ENCODE assay signal across 10 mouse cellular contexts in the genomic region with DNA sequence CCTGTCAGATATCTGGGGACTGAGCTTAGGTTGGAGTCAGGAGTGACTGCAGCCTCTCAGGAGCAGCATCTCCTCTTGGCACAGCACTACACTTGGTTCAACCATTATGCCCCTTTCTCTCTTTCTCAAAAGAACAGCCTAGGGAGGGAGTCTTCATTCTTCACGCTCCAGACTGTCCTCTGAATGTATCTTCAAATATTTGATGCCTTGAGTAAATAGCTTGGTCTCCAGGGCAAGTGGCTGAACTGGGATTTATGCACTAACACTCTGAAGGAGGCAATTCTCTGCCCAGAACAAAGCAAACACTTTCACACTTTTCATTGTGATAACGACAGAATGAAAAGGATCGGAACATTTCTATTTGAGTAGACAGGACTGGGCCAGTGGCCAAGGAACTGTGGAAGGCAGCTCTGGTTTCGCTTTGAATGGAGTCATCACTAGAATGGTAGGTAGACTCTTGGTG. TPM values are rescaled to one million over a fixed set of nuclear protein-coding genes. Genes with fewer than 3 reads are reported as not detected.
DNase-seq lines count a peak whose midpoint lies in the region; ATAC-seq and TF ChIP-seq lines count a peak whose summit lies in the region.
"Had no signal": no experiment of that assay in that cellular context is flagged by ENCODE, and none has a peak within 500 bp of the region (broad histone marks: within the 10 kb centered on the region; RNA-seq: fewer than 3 reads in every experiment).

No protein-coding gene starts in this region.

- H3K4me3 ChIP-seq in gastrocnemius, adult 2 months: no peak overlapping the region
- H3K4me3 ChIP-seq in lung, postnatal 0 days (ENCODE audit: low read depth, low read length): no peak overlapping the region
- H3K4me3 ChIP-seq: erythroblast, embryonic 14.5 days had no signal

- ATAC-seq in lung, postnatal 0 days: peak; percentile 90

- H3K27ac ChIP-seq in gastrocnemius, adult 2 months: no peak overlapping the region
- H3K27ac ChIP-seq in lung, postnatal 0 days (ENCODE audit: low read length): peak overlapping the region; percentile 4; the same call in 1 of the 2 replicates

- H3K9me3 ChIP-seq in lung, postnatal 0 days (ENCODE audit: low read length): no peaks in the 10 kb centered on the region

- 26% methylated on average over 4 of the region's 4 CpGs for WGBS in lung, postnatal 0 days

- no peak overlapping the region for H3K4me2 ChIP-seq in lung, postnatal 0 days (replicated peaks; ENCODE audit: low read depth, low read length)

- intact Hi-C loops in gastrocnemius, adult 2 months (cut with DNase I): no loop called here
- intact Hi-C loops in gastrocnemius, postnatal 14 days (cut with DNase I; ENCODE audit: low total_unique reads): no loop called here

- TF ChIP-seq EP300 in lung, postnatal 0 days (IDR thresholded peaks at IDR 0.05): peak; percentile 98

- peaks cover 5% of the 10 kb centered on the region; the same call in 1 of the 2 replicates for H3K4me1 ChIP-seq in lung, postnatal 0 days (ENCODE audit: insufficient read depth, low read depth, low read length)

- peak; percentile 18 for DNase-seq in gastrocnemius, adult 2 months
- DNase-seq in gastrocnemius, postnatal 14 days: no peak
- DNase-seq in frontal cortex, adult 2 months (ENCODE audit: extremely low spot score in 1 of 2, low spot score in 1 of 2): peak; percentile 64 to 77
- DNase-seq in induced T-regulatory cell, adult 2 months (ENCODE audit: low read depth): peak; percentile 33
- peak; percentile 88 for DNase-seq in lung, postnatal 0 days (ENCODE audit: low spot score)
- DNase-seq in spleen, adult 12 weeks (ENCODE audit: low spot score): no peak
- no peak for DNase-seq in retina, postnatal 1 day
- DNase-seq in embryo, embryonic 10.5 days (ENCODE audit: low spot score): no peak

- no peaks in the 10 kb centered on the region for H3K27me3 ChIP-seq in lung, postnatal 0 days (replicated peaks; ENCODE audit: insufficient read depth, low read length)

- no peaks in the 10 kb centered on the region for H3K36me3 ChIP-seq in lung, postnatal 0 days (ENCODE audit: insufficient read depth, low read length)

- no peak overlapping the region for H3K9ac ChIP-seq in lung, postnatal 0 days (replicated peaks; ENCODE audit: low read depth)

- no peak for TF ChIP-seq CTCF in gastrocnemius, adult 2 months (IDR thresholded peaks at IDR 0.05)
- TF ChIP-seq CTCF in lung, postnatal 0 days (IDR thresholded peaks at IDR 0.05): no peak

RNA-seq across cellular contexts. Expression of a gene that starts 59.8 kb away (rescaled TPM):
- total RNA-seq in gastrocnemius, adult 2 months (2021): under 1 TPM in 1 of 2 experiments, not detected in 1; 0.33 TPM
- total RNA-seq in gastrocnemius, postnatal 14 days (2021): not detected
- 0.04 and 0.30 TPM in 2 replicates for polyA plus RNA-seq in frontal cortex, adult 2 months (2012; rRNA removed)
- 2.3 and 3.2 TPM in 2 replicates for polyA plus RNA-seq in lung, postnatal 0 days (2015; fragmentation: Nextera tagmentation; extraction: Ambion mirVana)
- total RNA-seq: ES-E14 had no signal
- polyA plus RNA-seq: erythroblast, embryonic 14.5 days had no signal

Comparison
In these comparisons a context has a peak if more than half of its experiments do, and no peak if none do; other contexts are left out.
1. DNase-seq: peak in gastrocnemius, adult 2 months (single experiment), frontal cortex, adult 2 months (2 of 2), induced T-regulatory cell, adult 2 months (single experiment) and lung, postnatal 0 days (single experiment); none in gastrocnemius, postnatal 14 days (single experiment), spleen, adult 12 weeks (single experiment), retina, postnatal 1 day (single experiment) and embryo, embryonic 10.5 days (single experiment).